Mouse (Mus musculus) bone marrow macrophage, adult 2 months (primary cell): ENCODE data around the gene Snrpd2.

Source experiments
- CTCF ChIP-seq: IDR thresholded peaks from 2 replicates; pipeline ENCODE4 v1.5.1; 2012; ENCODE audit warnings: low read depth, mild to moderate bottlenecking, low read length, moderate library complexity
- POLR2A ChIP-seq: IDR thresholded peaks from 2 replicates; pipeline ENCODE4 v1.6.1; 2012; ENCODE audit warnings: mild to moderate bottlenecking, low read depth, low read length, borderline replicate concordance

GRCm38 (mm10) chr7:19155825-19156475, 6.4 kb downstream of the Snrpd2 start:
- TF ChIP-seq CTCF, result peak; percentile 17; the same call in 1 of the 2 replicates
- no peak for TF ChIP-seq POLR2A
